Mouse (Mus musculus): ENCODE data around the gene Gm9958. TPM values are rescaled to one million over a fixed set of nuclear protein-coding genes. Genes with fewer than 3 reads are reported as not detected.
A peak's percentile ranks its signal among the peaks of the same experiment; 100 is the strongest.

Gm9958 gene
- 3.6 and 6.2 TPM in 2 replicates for polyA plus RNA-seq (2014; fragmentation: Nextera tagmentation; extraction: Ambion mirVana)

DNA sequence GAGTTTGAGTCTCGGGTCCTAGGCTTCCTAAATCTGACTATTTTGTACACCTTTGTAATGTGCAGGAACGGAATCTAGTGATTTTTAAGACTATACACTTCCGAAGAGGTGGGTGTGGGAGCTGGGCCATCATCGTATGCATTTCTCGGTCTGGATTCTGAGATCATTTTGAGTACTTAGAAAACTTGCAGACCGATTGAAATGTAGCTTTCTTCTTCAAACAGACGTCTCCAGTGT, at the start of gene Gm9958:
TSS of gene Gm9958 (plus strand) at position 138 of the 237 bp plus-strand sequence.
- WGBS, result 2% methylated on average over 7 of the region's 7 CpGs

DNA sequence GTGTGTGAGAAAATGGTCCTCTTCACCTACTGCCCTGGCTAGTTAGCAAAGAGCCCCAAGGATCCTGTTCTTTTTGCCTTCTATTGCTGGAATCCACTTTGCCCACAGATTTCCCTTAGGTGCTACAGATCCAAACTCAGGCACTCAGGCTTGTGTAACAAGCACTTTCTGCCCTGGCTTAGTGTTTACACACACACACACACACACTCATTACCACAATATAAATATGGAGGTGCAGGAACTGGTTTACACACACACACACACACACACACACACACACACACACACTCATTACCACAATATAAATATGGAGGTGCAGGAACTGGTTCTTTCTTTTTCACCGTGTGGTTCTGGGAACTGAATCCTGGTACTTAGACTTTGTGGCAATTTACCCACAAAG, 35.9 kb upstream of the Gm9958 start:
- no peak overlapping the region for H3K27ac ChIP-seq (ENCODE audit: low read depth, low read length)
- DNase-seq (ENCODE audit: low spot score), result no peak
- 83% methylated on average over 1 of the region's 1 CpGs for WGBS
- H3K4me3 ChIP-seq (ENCODE audit: low read depth, low read length), result no peak overlapping the region
- no peaks in the 10 kb centered on the region for H3K9me3 ChIP-seq (replicated peaks; ENCODE audit: control insufficient read depth, low read length)
- no peaks in the 10 kb centered on the region for H3K4me1 ChIP-seq (ENCODE audit: control insufficient read depth, insufficient read depth, low read length)
- no peak overlapping the region for H3K4me2 ChIP-seq (ENCODE audit: low read length)
- no peaks in the 10 kb centered on the region for H3K36me3 ChIP-seq (ENCODE audit: control insufficient read depth, insufficient read depth, low read length)
- no peaks in the 10 kb centered on the region for H3K27me3 ChIP-seq (replicated peaks; ENCODE audit: control insufficient read depth, insufficient read depth, low read length)
- no peak for ATAC-seq
- no peak overlapping the region for H3K9ac ChIP-seq (ENCODE audit: low read length)

More for the DNA sequence above, at the start of gene Gm9958:
- ATAC-seq (no peak), DNase-seq (ENCODE audit: low spot score) (no peak)
- Histone ChIP-seq H3K9ac (ENCODE audit: low read length) (peak within 1 kb of the TSS; percentile 95), H3K9me3 (replicated peaks; ENCODE audit: control insufficient read depth, low read length) (no peaks in the 10 kb centered on the region), H3K27me3 (replicated peaks; ENCODE audit: control insufficient read depth, insufficient read depth, low read length) (no peaks in the 10 kb centered on the region), H3K4me2 (ENCODE audit: low read length) (peak within 1 kb of the TSS; percentile 63), H3K27ac (ENCODE audit: low read depth, low read length) (peak within 1 kb of the TSS; percentile 99), H3K36me3 (ENCODE audit: control insufficient read depth, insufficient read depth, low read length) (no peaks in the 10 kb centered on the region), H3K4me3 (ENCODE audit: low read depth, low read length) (peak within 1 kb of the TSS; percentile 93), H3K4me1 (ENCODE audit: control insufficient read depth, insufficient read depth, low read length) (peaks cover 13% of the 10 kb centered on the region; the same call in 1 of the 2 replicates)

DNA sequence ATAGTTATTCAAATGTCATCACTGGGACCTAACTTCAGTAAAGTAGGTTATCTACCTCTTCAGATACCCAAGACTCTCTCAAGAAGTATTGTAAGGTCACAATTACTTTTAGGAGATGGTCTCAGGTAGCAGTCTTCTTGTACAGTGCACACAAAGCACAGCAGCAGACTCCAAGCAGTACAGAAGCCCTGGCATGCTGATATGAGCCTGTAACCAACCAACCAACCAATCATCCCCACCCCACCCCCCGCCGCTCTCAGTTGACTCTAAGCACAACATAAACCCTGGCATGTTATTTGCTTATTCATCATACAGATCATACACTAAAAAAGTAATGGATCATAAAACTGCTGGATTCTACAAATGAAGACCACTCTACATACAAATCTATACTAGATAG, 34.5 kb upstream of the Gm9958 start:
- ATAC-seq (no peak), DNase-seq (ENCODE audit: low spot score) (no peak)
- Histone ChIP-seq H3K4me1 (ENCODE audit: control insufficient read depth, insufficient read depth, low read length) (no peaks in the 10 kb centered on the region), H3K9me3 (replicated peaks; ENCODE audit: control insufficient read depth, low read length) (no peaks in the 10 kb centered on the region), H3K36me3 (ENCODE audit: control insufficient read depth, insufficient read depth, low read length) (no peaks in the 10 kb centered on the region), H3K27ac (ENCODE audit: low read depth, low read length) (no peak overlapping the region), H3K4me3 (ENCODE audit: low read depth, low read length) (no peak overlapping the region), H3K4me2 (ENCODE audit: low read length) (no peak overlapping the region), H3K9ac (ENCODE audit: low read length) (no peak overlapping the region), H3K27me3 (replicated peaks; ENCODE audit: control insufficient read depth, insufficient read depth, low read length) (no peaks in the 10 kb centered on the region)
- WGBS, result 98% methylated on average over 2 of the region's 2 CpGs

DNA sequence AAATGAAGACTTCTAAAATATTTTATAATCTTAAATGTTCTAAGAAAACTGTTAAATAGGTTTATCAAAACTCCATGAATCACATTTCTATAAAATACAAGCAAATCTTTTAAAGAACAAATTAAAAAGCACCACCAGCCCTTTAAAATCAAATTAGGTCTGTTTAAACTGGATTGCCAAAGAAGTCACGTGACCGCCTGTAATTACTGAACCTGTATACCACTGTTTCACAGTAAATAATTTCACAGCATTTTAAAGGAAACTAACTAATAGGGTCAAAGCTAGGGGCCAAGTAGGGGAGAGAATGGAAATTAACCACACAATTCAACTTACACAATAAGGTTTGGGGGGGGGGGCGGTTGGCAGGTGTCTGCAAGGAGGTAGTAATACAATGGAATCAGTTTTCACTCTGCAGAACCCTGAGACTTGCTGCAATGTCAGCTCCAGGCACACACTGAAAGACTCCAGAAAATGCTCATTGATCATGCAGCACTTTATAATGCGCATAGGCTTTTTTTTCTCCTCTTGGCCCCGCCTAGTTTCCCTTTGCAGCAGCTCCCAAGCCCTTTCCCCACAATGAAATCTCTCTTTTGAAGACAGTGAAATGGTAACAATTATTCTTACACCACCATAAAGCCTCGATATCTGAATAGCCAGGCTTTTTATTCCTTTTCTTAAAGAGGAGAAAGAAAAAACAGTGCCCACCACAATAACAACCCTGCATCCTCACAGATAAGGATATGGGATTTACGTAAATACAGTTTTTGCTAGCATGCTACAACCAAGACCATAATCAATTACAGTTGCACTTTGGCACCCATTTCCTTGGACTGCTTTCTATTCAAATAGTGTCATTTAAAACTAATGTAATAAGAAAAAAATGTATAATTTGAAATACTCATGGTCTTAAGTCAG, 28.6 kb upstream of the Gm9958 start:
- Histone ChIP-seq H3K36me3 (ENCODE audit: control insufficient read depth, insufficient read depth, low read length) (no peaks in the 10 kb centered on the region), H3K4me3 (ENCODE audit: low read depth, low read length) (peak overlapping the region; percentile 11), H3K4me1 (ENCODE audit: control insufficient read depth, insufficient read depth, low read length) (peaks cover 17% of the 10 kb centered on the region), H3K27me3 (replicated peaks; ENCODE audit: control insufficient read depth, insufficient read depth, low read length) (no peaks in the 10 kb centered on the region), H3K9ac (ENCODE audit: low read length) (peak overlapping the region; percentile 18; the same call in 1 of the 2 replicates), H3K4me2 (ENCODE audit: low read length) (peak overlapping the region; percentile 45), H3K27ac (ENCODE audit: low read depth, low read length) (peak overlapping the region; percentile 22; the same call in 1 of the 2 replicates), H3K9me3 (replicated peaks; ENCODE audit: control insufficient read depth, low read length) (no peaks in the 10 kb centered on the region)
- WGBS, result 11% methylated on average over 7 of the region's 7 CpGs
- DNase-seq (ENCODE audit: low spot score) (peak; percentile 71), ATAC-seq (peak; percentile 59)

DNA sequence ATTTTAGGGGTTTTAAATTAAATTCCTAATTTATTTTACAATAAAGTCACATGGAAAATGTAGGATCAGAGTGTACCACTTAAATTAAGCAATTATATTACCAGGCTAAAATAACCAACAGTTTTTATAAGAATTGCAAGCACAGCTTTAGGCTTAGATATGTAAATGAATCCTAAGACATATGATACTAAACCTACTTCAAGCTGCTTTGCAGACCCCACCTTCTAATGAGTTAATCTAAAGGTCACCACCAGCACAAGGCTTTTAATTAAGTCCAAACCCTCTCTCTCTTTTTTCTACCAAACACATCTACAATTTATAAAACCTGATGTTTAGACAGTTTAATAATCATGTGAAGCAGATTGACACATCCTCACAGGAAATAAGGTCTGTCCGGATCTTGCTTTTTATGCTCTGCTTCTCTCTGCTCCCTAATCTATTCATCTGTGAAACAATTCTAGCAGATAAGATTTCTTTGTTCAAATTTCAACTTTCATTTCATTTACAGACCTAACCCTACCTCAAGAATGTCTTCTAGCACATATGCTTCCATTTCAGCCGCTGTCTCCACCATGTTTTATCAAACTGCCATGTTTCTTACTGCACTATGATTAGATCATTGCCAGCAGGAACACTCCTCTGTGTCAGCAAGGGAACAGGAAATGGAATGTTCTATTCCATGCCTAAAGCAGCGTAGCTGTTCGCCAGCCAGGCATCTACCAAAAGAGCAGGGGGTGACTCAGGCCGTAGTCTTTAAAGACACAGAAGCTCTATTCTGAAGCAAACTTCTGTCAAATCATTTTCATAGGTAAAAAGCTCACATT, 27.7 kb upstream of the Gm9958 start:
- Histone ChIP-seq H3K4me2 (ENCODE audit: low read length) (peak overlapping the region; percentile 51), H3K36me3 (ENCODE audit: control insufficient read depth, insufficient read depth, low read length) (no peaks in the 10 kb centered on the region), H3K27ac (ENCODE audit: low read depth, low read length) (peak overlapping the region; percentile 58), H3K9ac (ENCODE audit: low read length) (peak overlapping the region; percentile 67), H3K4me1 (ENCODE audit: control insufficient read depth, insufficient read depth, low read length) (peaks cover 17% of the 10 kb centered on the region), H3K27me3 (replicated peaks; ENCODE audit: control insufficient read depth, insufficient read depth, low read length) (no peaks in the 10 kb centered on the region), H3K4me3 (ENCODE audit: low read depth, low read length) (peak overlapping the region; percentile 36), H3K9me3 (replicated peaks; ENCODE audit: control insufficient read depth, low read length) (no peaks in the 10 kb centered on the region)
- ATAC-seq, result peak; percentile 94
- peak; percentile 94 for DNase-seq (ENCODE audit: low spot score)
- WGBS, result 10% methylated on average over 5 of the region's 5 CpGs

DNA sequence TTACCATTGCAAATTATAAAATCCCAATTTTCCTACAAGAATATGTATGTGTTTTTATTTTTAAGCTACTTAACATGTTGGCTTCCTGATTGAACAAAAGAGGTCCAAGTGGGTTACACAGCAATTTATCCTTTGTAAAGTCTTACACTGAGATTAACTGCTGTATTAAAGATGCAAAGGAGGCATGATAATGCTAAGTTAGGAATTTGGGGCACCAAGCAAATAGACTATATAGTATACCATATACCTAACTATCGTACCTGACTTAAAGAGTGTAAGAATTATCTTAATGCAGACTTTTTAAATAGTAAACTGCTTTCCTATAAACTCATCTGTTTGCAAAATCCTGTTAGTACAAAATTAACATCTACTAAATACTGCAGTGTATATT, 27.1 kb upstream of the Gm9958 start:
- H3K27ac ChIP-seq (ENCODE audit: low read depth, low read length), result no peak overlapping the region
- H3K4me2 ChIP-seq (ENCODE audit: low read length), result peak overlapping the region; percentile 51

DNA sequence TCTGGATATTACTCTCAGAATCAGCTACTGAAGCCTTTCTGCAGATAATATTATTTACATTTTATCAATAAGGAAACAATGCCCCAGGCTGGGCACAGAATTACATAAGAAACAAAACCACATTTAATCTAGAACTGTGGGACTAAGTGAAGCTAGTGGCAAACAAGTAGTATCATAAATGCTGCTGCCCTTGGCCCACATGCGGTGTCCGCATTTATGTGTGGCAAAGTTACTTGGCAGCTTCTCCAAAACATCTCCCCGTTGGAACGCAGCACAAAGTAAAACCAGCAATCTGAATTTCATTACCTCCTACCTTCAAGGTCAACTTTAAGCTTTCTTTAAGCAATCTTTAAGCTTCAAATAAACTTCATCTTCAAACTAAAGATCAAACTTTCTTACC, 26.2 kb upstream of the Gm9958 start:
- no peak overlapping the region for H3K27ac ChIP-seq (ENCODE audit: low read depth, low read length)
- H3K4me1 ChIP-seq (ENCODE audit: control insufficient read depth, insufficient read depth, low read length), result peaks cover 17% of the 10 kb centered on the region
- H3K27me3 ChIP-seq (replicated peaks; ENCODE audit: control insufficient read depth, insufficient read depth, low read length), result no peaks in the 10 kb centered on the region
- H3K9ac ChIP-seq (ENCODE audit: low read length), result no peak overlapping the region
- no peaks in the 10 kb centered on the region for H3K36me3 ChIP-seq (ENCODE audit: control insufficient read depth, insufficient read depth, low read length)
- 70% methylated on average over 4 of the region's 4 CpGs for WGBS
- no peak for DNase-seq (ENCODE audit: low spot score)
- H3K9me3 ChIP-seq (replicated peaks; ENCODE audit: control insufficient read depth, low read length), result no peaks in the 10 kb centered on the region
- no peak overlapping the region for H3K4me2 ChIP-seq (ENCODE audit: low read length)
- no peak for ATAC-seq
- no peak overlapping the region for H3K4me3 ChIP-seq (ENCODE audit: low read depth, low read length)

More for the DNA sequence above, 27.1 kb upstream of the Gm9958 start:
- H3K4me1 ChIP-seq (ENCODE audit: control insufficient read depth, insufficient read depth, low read length), result peaks cover 17% of the 10 kb centered on the region
- ATAC-seq (peak; percentile 36), DNase-seq (ENCODE audit: low spot score) (no peak)
- 82% methylated on average over 1 of the region's 1 CpGs for WGBS
- H3K9me3 ChIP-seq (replicated peaks; ENCODE audit: control insufficient read depth, low read length), result no peaks in the 10 kb centered on the region
- H3K4me3 ChIP-seq (ENCODE audit: low read depth, low read length), result peak overlapping the region; percentile 36
- H3K9ac ChIP-seq (ENCODE audit: low read length), result peak overlapping the region; percentile 67; the same call in 1 of the 2 replicates
- H3K27me3 ChIP-seq (replicated peaks; ENCODE audit: control insufficient read depth, insufficient read depth, low read length), result no peaks in the 10 kb centered on the region
- H3K36me3 ChIP-seq (ENCODE audit: control insufficient read depth, insufficient read depth, low read length), result no peaks in the 10 kb centered on the region

DNA sequence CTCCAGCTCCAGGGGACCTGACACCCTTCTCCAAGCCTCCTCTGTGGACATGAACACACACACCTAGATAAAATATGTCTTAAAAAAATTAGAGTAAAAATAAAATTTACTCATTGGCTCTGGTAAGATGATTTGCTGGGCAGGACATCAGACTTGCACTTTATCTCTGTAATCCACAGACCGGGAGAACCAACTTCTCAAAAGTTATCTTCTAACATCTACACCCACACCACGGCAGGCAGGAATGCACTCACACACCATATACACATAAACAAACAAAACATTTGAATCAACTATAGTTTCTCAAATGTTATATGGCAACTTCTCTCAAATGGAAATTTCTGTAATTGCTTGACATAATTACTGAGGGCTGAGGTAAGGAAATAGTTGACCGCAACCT, 20.1 kb upstream of the Gm9958 start:
- Histone ChIP-seq H3K9ac (ENCODE audit: low read length) (no peak overlapping the region), H3K4me1 (ENCODE audit: control insufficient read depth, insufficient read depth, low read length) (no peaks in the 10 kb centered on the region), H3K4me3 (ENCODE audit: low read depth, low read length) (no peak overlapping the region), H3K36me3 (ENCODE audit: control insufficient read depth, insufficient read depth, low read length) (no peaks in the 10 kb centered on the region), H3K27ac (ENCODE audit: low read depth, low read length) (no peak overlapping the region), H3K9me3 (replicated peaks; ENCODE audit: control insufficient read depth, low read length) (no peaks in the 10 kb centered on the region), H3K27me3 (replicated peaks; ENCODE audit: control insufficient read depth, insufficient read depth, low read length) (no peaks in the 10 kb centered on the region), H3K4me2 (ENCODE audit: low read length) (no peak overlapping the region)
- over 99% methylated on average over 3 of the region's 3 CpGs for WGBS
- DNase-seq (ENCODE audit: low spot score) (no peak), ATAC-seq (no peak)
